Mouse (Mus musculus) olfactory bulb, adult 2 months (tissue): ENCODE results near the gene Vps37b. TPM values are rescaled to one million over a fixed set of nuclear protein-coding genes. Genes with fewer than 3 reads are reported as not detected.

Experiments
- H3K27ac ChIP-seq: fragments of 200-500 bp; 2 replicates; pipeline ENCODE4 v1.5.1; 2012; ENCODE audit warnings: low read depth, low read length; ENCODE audit not compliant: insufficient read depth
- H3K4me1 ChIP-seq: fragments of 200-500 bp; 2 replicates; pipeline ENCODE4 v1.6.1; 2012; ENCODE audit warnings: low read length; ENCODE audit not compliant: control insufficient read depth, insufficient read depth
- H3K4me3 ChIP-seq: fragments of 200-500 bp; 2 replicates; pipeline ENCODE4 v1.5.1; 2012; ENCODE audit warnings: mild to moderate bottlenecking, low read depth, low read length, moderate library complexity; ENCODE audit not compliant: insufficient read depth
- CTCF ChIP-seq: fragments of 200-500 bp; IDR thresholded peaks from 2 replicates; pipeline ENCODE4 v1.5.1; 2012; ENCODE audit warnings: low read depth, mild to moderate bottlenecking, low read length, moderate library complexity; ENCODE audit not compliant: insufficient read depth
- POLR2A ChIP-seq: fragments of 200-500 bp; IDR thresholded peaks from 2 replicates; pipeline ENCODE4 v1.6.1; 2012; ENCODE audit warnings: mild to moderate bottlenecking, low read depth, low read length, moderate library complexity; ENCODE audit not compliant: insufficient read depth
- WGBS: fragments of 180-500 bp; shearing (Covaris S2); methylation state at CpG from one replicate; pipeline ENCODE4 v1.1.7; 2018; 5-methylcytosine and 5-hydroxymethylcytosine counted together
- polyA plus RNA-seq: library from polyadenylated mRNA; stranded (reverse); fragments of >200 nt; gene quantifications from 2 replicates; pipeline ENCODE4 v1.2.4, GENCODE M21; 2012; ENCODE audit warnings: low replicate concordance; ENCODE audit not compliant: missing spikeins, insufficient read depth, insufficient read length

Gene Vps37b
- polyA plus RNA-seq, 1 experiment = not detected

GRCm38 (mm10) chr5:124049249-124050045, 17.4 kb upstream of the Vps37b start:
- no peak for TF ChIP-seq POLR2A
- no peak for TF ChIP-seq CTCF
- WGBS = 72% methylated on average over 15 of the region's 15 CpGs
- H3K4me1 ChIP-seq = peaks cover 11% of the 10 kb centered on the region
- no peak overlapping the region for H3K4me3 ChIP-seq
- no peak overlapping the region for H3K27ac ChIP-seq

GRCm38 (mm10) chr5:124046741-124047401, 14.8 kb upstream of the Vps37b start:
- 79% methylated on average over 7 of the region's 7 CpGs for WGBS
- no peak for TF ChIP-seq POLR2A
- no peak for TF ChIP-seq CTCF
- Histone ChIP-seq H3K4me3 (no peak overlapping the region), H3K4me1 (peaks cover 16% of the 10 kb centered on the region), H3K27ac (no peak overlapping the region)

GRCm38 (mm10) chr5:124045453-124046010, 13.5 kb upstream of the Vps37b start:
- H3K27ac ChIP-seq = no peak overlapping the region
- H3K4me3 ChIP-seq = no peak overlapping the region
- WGBS = 57% methylated on average over 11 of the region's 11 CpGs
- no peak for TF ChIP-seq CTCF
- no peak for TF ChIP-seq POLR2A
- peaks cover 19% of the 10 kb centered on the region for H3K4me1 ChIP-seq

GRCm38 (mm10) chr5:124043999-124044398, 11.9 kb upstream of the Vps37b start:
- WGBS = 49% methylated on average over 5 of the region's 5 CpGs
- H3K4me3 ChIP-seq = no peak overlapping the region
- H3K27ac ChIP-seq = peak overlapping the region; percentile 46
- TF ChIP-seq POLR2A (no peak), CTCF (no peak)
- peaks cover 12% of the 10 kb centered on the region for H3K4me1 ChIP-seq

- Histone ChIP-seq H3K27ac (peak overlapping the region; percentile 46), H3K4me3 (no peak overlapping the region), H3K4me1 (peaks cover 12% of the 10 kb centered on the region)
- no peak for TF ChIP-seq CTCF
- TF ChIP-seq POLR2A = no peak
- 27% methylated on average over 10 of the region's 10 CpGs for WGBS
Measured at GRCm38 (mm10) chr5:124043212-124043978, 11.3 kb upstream of the Vps37b start.

GRCm38 (mm10) chr5:124041097-124041496, 9.0 kb upstream of the Vps37b start:
- WGBS = 46% methylated on average over 9 of the region's 9 CpGs
- H3K4me1 ChIP-seq = peaks cover 7% of the 10 kb centered on the region
- TF ChIP-seq CTCF (no peak), POLR2A (no peak)
- no peak overlapping the region for H3K4me3 ChIP-seq
- no peak overlapping the region for H3K27ac ChIP-seq

GRCm38 (mm10) chr5:124039602-124040001, 7.5 kb upstream of the Vps37b start:
- no peak for TF ChIP-seq POLR2A
- TF ChIP-seq CTCF = no peak
- no peak overlapping the region for H3K4me3 ChIP-seq
- H3K27ac ChIP-seq = no peak overlapping the region
- peaks cover 7% of the 10 kb centered on the region for H3K4me1 ChIP-seq
- WGBS = 88% methylated on average over 6 of the region's 6 CpGs

GRCm38 (mm10) chr5:124036836-124037235, 4.8 kb upstream of the Vps37b start:
- H3K4me3 ChIP-seq = no peak overlapping the region
- 57% methylated on average over 5 of the region's 5 CpGs for WGBS
- no peak overlapping the region for H3K27ac ChIP-seq
- TF ChIP-seq POLR2A (no peak), CTCF (no peak)
- peaks cover 3% of the 10 kb centered on the region for H3K4me1 ChIP-seq
